Mouse (Mus musculus) intestine, postnatal 0 days (tissue): ENCODE measurements around the gene Rab11a. TPM values are rescaled to one million over a fixed set of nuclear protein-coding genes. Genes with fewer than 3 reads are reported as not detected.

ENCODE experiments used
- ATAC-seq: fragments of 200-750 bp; cut with Nextera tagmentation; 2 replicates; pipeline ENCODE4 v1.8.0; 2017; ENCODE audit warnings: mild to moderate bottlenecking, moderate TSS enrichment, moderate library complexity
- H3K27ac ChIP-seq: fragments of 300-500 bp; sonication (generic); 2 replicates; pipeline ENCODE4 v1.5.1; 2014; ENCODE audit warnings: mild to moderate bottlenecking, low read depth, low read length, moderate library complexity
- H3K27me3 ChIP-seq: fragments of 300-500 bp; sonication (generic); replicated peaks from 2 replicates; pipeline ENCODE4 v1.6.1; 2014; ENCODE audit warnings: low read length, mixed read lengths; ENCODE audit not compliant: control insufficient read depth, insufficient read depth
- H3K36me3 ChIP-seq: fragments of 300-500 bp; sonication (generic); 2 replicates; pipeline ENCODE4 v1.6.1; 2014; ENCODE audit warnings: mild to moderate bottlenecking, moderate library complexity; ENCODE audit not compliant: control insufficient read depth, insufficient read depth
- H3K4me1 ChIP-seq: fragments of 300-500 bp; sonication (generic); replicated peaks from 2 replicates; pipeline ENCODE4 v1.6.1; 2014; ENCODE audit warnings: antibody characterized with exemption, low read length, mixed read lengths; ENCODE audit not compliant: control insufficient read depth, insufficient read depth
- H3K4me2 ChIP-seq: fragments of 300-500 bp; sonication (generic); replicated peaks from 2 replicates; pipeline ENCODE4 v1.6.1; 2014; ENCODE audit warnings: low read depth, mild to moderate bottlenecking, moderate library complexity
- H3K4me3 ChIP-seq: fragments of 300-500 bp; sonication (generic); 2 replicates; pipeline ENCODE4 v1.5.1; 2014; ENCODE audit warnings: low read depth, low read length
- H3K9ac ChIP-seq: fragments of 300-500 bp; sonication (generic); 2 replicates; pipeline ENCODE4 v1.6.1; 2014; ENCODE audit warnings: mild to moderate bottlenecking, low read depth, low read length
- H3K9me3 ChIP-seq: fragments of 300-500 bp; sonication (generic); 2 replicates; pipeline ENCODE4 v1.6.1; 2016; ENCODE audit warnings: mixed run types; ENCODE audit not compliant: control insufficient read depth
- CTCF ChIP-seq: sonication (generic); IDR thresholded peaks from 2 replicates; pipeline ENCODE4 v1.5.1; 2016; ENCODE audit warnings: low read depth, mild to moderate bottlenecking, control low read depth, antibody characterized with exemption, moderate library complexity
- WGBS: fragments of 180-500 bp; shearing (Covaris S2); extraction: QIAGEN DNeasy Blood & Tissue Kit; methylation state at CpG from one replicate; pipeline ENCODE4 v1.1.7; 2014; 5-methylcytosine and 5-hydroxymethylcytosine counted together
- polyA plus RNA-seq: library from polyadenylated mRNA; unstranded; fragments of >200 nt; fragmentation: Nextera tagmentation; extraction: Ambion mirVana; gene quantifications from 2 replicates; pipeline ENCODE4 v1.2.1, GENCODE M21; 2015

Rab11a gene
- polyA plus RNA-seq, 1 experiment from 2014 or later: 1,986 TPM

GRCm38 (mm10) chr9:64752575-64752974 is 15.0 kb upstream of the Rab11a start:
- no peak overlapping the region for H3K4me2 ChIP-seq
- no peak for TF ChIP-seq CTCF
- no peaks in the 10 kb centered on the region for H3K27me3 ChIP-seq
- H3K9me3 ChIP-seq: no peaks in the 10 kb centered on the region
- 82% methylated on average over 5 of the region's 5 CpGs for WGBS
- no peak overlapping the region for H3K27ac ChIP-seq
- H3K36me3 ChIP-seq: no peaks in the 10 kb centered on the region
- no peak for ATAC-seq
- H3K9ac ChIP-seq: no peak overlapping the region
- no peak overlapping the region for H3K4me3 ChIP-seq
- no peaks in the 10 kb centered on the region for H3K4me1 ChIP-seq

DNA sequence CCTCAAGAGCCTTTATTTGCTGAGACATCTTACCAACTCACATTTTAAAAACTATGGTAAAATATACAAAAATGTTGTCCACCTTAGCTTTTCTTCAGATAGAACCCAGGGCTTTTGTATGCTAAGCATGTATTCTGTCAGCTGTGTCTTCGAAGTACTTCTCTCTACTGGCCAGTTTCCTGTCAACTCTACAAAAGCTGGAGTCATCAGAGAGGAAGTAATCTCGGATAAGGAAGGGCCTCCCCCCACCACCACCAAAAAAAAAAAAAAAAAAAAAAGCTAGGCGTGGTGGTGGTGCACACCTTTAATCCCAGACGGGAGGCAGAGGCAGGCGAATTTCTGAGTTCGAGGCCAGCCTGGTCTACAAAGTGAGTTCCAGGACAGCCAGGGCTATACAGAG is 11.8 kb upstream of the Rab11a start:
- no peaks in the 10 kb centered on the region for H3K9me3 ChIP-seq
- no peak overlapping the region for H3K4me3 ChIP-seq
- no peaks in the 10 kb centered on the region for H3K36me3 ChIP-seq
- no peaks in the 10 kb centered on the region for H3K27me3 ChIP-seq
- TF ChIP-seq CTCF: no peak
- no peak for ATAC-seq
- H3K27ac ChIP-seq: no peak overlapping the region
- no peak overlapping the region for H3K9ac ChIP-seq
- no peak overlapping the region for H3K4me2 ChIP-seq
- no peaks in the 10 kb centered on the region for H3K4me1 ChIP-seq
- 76% methylated on average over 6 of the region's 6 CpGs for WGBS

GRCm38 (mm10) chr9:64747735-64748134 is 10.2 kb upstream of the Rab11a start:
- Histone ChIP-seq H3K36me3 (no peaks in the 10 kb centered on the region), H3K27ac (no peak overlapping the region), H3K27me3 (no peaks in the 10 kb centered on the region), H3K4me1 (no peaks in the 10 kb centered on the region), H3K9me3 (no peaks in the 10 kb centered on the region), H3K9ac (no peak overlapping the region), H3K4me3 (no peak overlapping the region), H3K4me2 (no peak overlapping the region)
- no peak for TF ChIP-seq CTCF
- 81% methylated on average over 4 of the region's 4 CpGs for WGBS
- ATAC-seq: no peak

DNA sequence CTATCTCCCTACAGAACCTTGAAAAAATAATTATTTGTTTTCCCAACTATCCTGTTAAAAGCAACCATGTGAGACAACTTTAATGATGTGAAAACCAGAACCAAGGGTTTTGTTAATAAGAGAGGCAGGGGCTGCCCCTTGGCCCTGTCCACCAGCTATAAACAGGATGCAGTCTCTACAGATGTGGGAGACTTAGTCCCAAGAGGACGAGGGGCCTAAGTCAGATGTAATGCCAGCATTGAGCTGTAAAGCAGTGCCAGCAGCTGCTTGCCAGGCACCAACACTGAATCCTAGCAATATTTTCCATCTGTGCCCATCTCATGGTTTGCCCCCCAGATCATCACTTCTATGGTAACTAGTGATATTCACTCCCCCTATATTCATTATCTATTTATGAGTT is 4.9 kb upstream of the Rab11a start:
- ATAC-seq: no peak
- Histone ChIP-seq H3K4me3 (no peak overlapping the region), H3K9ac (no peak overlapping the region), H3K36me3 (no peaks in the 10 kb centered on the region), H3K27me3 (no peaks in the 10 kb centered on the region), H3K4me2 (no peak overlapping the region), H3K4me1 (no peaks in the 10 kb centered on the region), H3K27ac (no peak overlapping the region), H3K9me3 (no peaks in the 10 kb centered on the region)
- TF ChIP-seq CTCF: no peak
- WGBS: 62% methylated on average over 1 of the region's 1 CpGs

- H3K4me1 ChIP-seq: 0 out of 2 replicates have a peak, but pooled peaks cover 3% of the 10 kb centered on the region
- no peak for TF ChIP-seq CTCF
- ATAC-seq: no peak
- no peaks in the 10 kb centered on the region for H3K36me3 ChIP-seq
- 79% methylated on average over 2 of the region's 2 CpGs for WGBS
- H3K27ac ChIP-seq: no peak overlapping the region
- H3K27me3 ChIP-seq: no peaks in the 10 kb centered on the region
- no peak overlapping the region for H3K4me3 ChIP-seq
- no peaks in the 10 kb centered on the region for H3K9me3 ChIP-seq
- H3K4me2 ChIP-seq: no peak overlapping the region
- H3K9ac ChIP-seq: no peak overlapping the region
Observed at GRCm38 (mm10) chr9:64739001-64739400, 1.4 kb upstream of the Rab11a start.

- peak overlapping the region; percentile 90 for H3K4me3 ChIP-seq
- H3K27me3 ChIP-seq: no peaks in the 10 kb centered on the region
- peak; percentile 58 for TF ChIP-seq CTCF
- peak overlapping the region; percentile 95 for H3K27ac ChIP-seq
- WGBS: under 1% methylated on average over 33 of the region's 35 CpGs
- ATAC-seq: peak; percentile 59
- H3K4me2 ChIP-seq: peak overlapping the region; percentile 64
- peak overlapping the region; percentile 96 for H3K9ac ChIP-seq
- H3K9me3 ChIP-seq: no peaks in the 10 kb centered on the region
- H3K4me1 ChIP-seq: 0 out of 2 replicates have a peak, but pooled peaks cover 3% of the 10 kb centered on the region
- H3K36me3 ChIP-seq: no peaks in the 10 kb centered on the region
Observed at GRCm38 (mm10) chr9:64736639-64737405, 736 bp downstream of the Rab11a start.
